Mouse (Mus musculus): ENCODE data around the gene Gm6034.

DNA sequence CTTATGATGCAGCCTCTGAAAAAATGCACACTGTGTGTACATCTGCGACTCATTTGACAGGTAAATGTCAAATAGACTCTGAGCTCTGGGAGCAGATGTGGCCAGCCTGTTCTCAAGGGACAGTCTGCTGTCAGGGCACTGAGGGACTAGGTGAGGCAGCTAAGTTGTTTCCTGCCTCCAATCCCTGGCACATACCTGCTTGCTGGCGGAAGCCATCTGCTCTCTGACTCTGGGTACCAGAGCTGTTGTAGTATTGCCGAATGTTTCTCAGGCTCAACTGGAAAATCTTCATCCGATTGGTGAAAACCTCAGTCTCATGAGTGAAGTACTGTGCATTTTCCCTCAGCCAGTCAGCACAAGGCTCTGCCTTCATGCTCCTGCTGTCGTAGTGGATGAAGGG, 25.7 kb upstream of the Gm6034 start:
- TF ChIP-seq CTCF (IDR thresholded peaks at IDR 0.05; ENCODE audit: control insufficient read depth, insufficient read depth, low read length) (no peak), POLR2A (IDR thresholded peaks at IDR 0.05; ENCODE audit: borderline replicate concordance, control insufficient read depth, low read depth, low read length) (no peak)
